ENCODE assay signal across 25 mouse cellular contexts in genomic region chr4:127750781-127751180, GRCm38 (mm10).
"Had no signal": no experiment of that assay in that cellular context is flagged by ENCODE, and none has a peak within 500 bp of the region (broad histone marks: within the 10 kb centered on the region; RNA-seq: fewer than 3 reads in every experiment).

No protein-coding gene starts in this region.

- H3K27ac ChIP-seq: gastrocnemius, adult 2 months; heart, embryonic 10.5 days; hindbrain, embryonic 10.5 days; hindbrain, embryonic 12.5 days; hindbrain, embryonic 14.5 days; kidney, embryonic 15.5 days; kidney, postnatal 0 days; limb, embryonic 12.5 days; liver, embryonic 12.5 days; liver, embryonic 14.5 days had no signal

- H3K4me3 ChIP-seq: gastrocnemius, adult 2 months; heart, embryonic 10.5 days; heart, embryonic 12.5 days; hindbrain, embryonic 10.5 days; hindbrain, embryonic 12.5 days; kidney, embryonic 15.5 days; limb, embryonic 12.5 days; liver, embryonic 12.5 days had no signal

- H3K4me2 ChIP-seq: heart, embryonic 12.5 days; hindbrain, embryonic 12.5 days; hindbrain, embryonic 14.5 days; kidney, embryonic 15.5 days; limb, embryonic 12.5 days; liver, embryonic 12.5 days had no signal

- ATAC-seq: hindbrain, embryonic 16.5 days; inflammation-experienced regulatory T-cells, adult 6 months; intestine, embryonic 16.5 days; liver, embryonic 12.5 days had no signal

- H3K27me3 ChIP-seq: heart, embryonic 12.5 days; hindbrain, embryonic 12.5 days; kidney, embryonic 15.5 days; limb, embryonic 12.5 days; liver, embryonic 12.5 days had no signal

- DNase-seq: gastrocnemius, adult 2 months; gastrocnemius, postnatal 10 days; gastrocnemius, postnatal 25 days; heart, postnatal 10 days; heart, postnatal 4 days; kidney, adult 2 months; kidney, adult 9 months; kidney, postnatal 14 days; kidney, postnatal 36 days; layer of hippocampus, adult 9-11 months; layer of hippocampus, postnatal 36 days; left cerebral cortex, postnatal 4 days had no signal

- H3K36me3 ChIP-seq: heart, embryonic 10.5 days; heart, embryonic 12.5 days; hindbrain, embryonic 10.5 days; hindbrain, embryonic 12.5 days; kidney, embryonic 15.5 days; limb, embryonic 12.5 days; liver, embryonic 12.5 days had no signal

- H3K9me3 ChIP-seq: hindbrain, embryonic 10.5 days; hindbrain, embryonic 12.5 days; kidney, embryonic 15.5 days; limb, embryonic 12.5 days had no signal

- H3K9ac ChIP-seq: heart, embryonic 12.5 days; hindbrain, embryonic 12.5 days; hindbrain, embryonic 14.5 days; kidney, embryonic 15.5 days; limb, embryonic 12.5 days; liver, embryonic 12.5 days; liver, embryonic 14.5 days had no signal

- H3K4me1 ChIP-seq: heart, embryonic 10.5 days; heart, embryonic 12.5 days; hindbrain, embryonic 10.5 days; hindbrain, embryonic 12.5 days; kidney, embryonic 15.5 days; limb, embryonic 12.5 days; liver, embryonic 12.5 days had no signal
